Mouse (Mus musculus) cerebellum, adult 9-10 months (tissue): Measurements from ENCODE around the gene Fzd1.

Experiments
- DNase-seq: peaks from one replicate; pipeline ENCODE4 v3.0.0; 2022

The Fzd1 gene

GRCm38 (mm10) chr5:4742722-4743121, 15.1 kb downstream of the Fzd1 start:
- DNase-seq, result no peak

GRCm38 (mm10) chr5:4737013-4737412, 20.8 kb downstream of the Fzd1 start:
- DNase-seq, result no peak

GRCm38 (mm10) chr5:4735461-4735860, 22.4 kb downstream of the Fzd1 start:
- DNase-seq, result no peak

GRCm38 (mm10) chr5:4733239-4733638, 24.6 kb downstream of the Fzd1 start:
- no peak for DNase-seq

GRCm38 (mm10) chr5:4732241-4733229, 25.3 kb downstream of the Fzd1 start:
- no peak for DNase-seq

- no peak for DNase-seq
Observed at GRCm38 (mm10) chr5:4731743-4732215, 26.1 kb downstream of the Fzd1 start.

- no peak for DNase-seq
Observed at GRCm38 (mm10) chr5:4731064-4731463, 26.8 kb downstream of the Fzd1 start.
